Mouse (Mus musculus): ENCODE measurements around the gene Lgals3bp. TPM values are rescaled to one million over a fixed set of nuclear protein-coding genes. Genes with fewer than 3 reads are reported as not detected.

Lgals3bp gene
- polyA plus RNA-seq, 1 experiment from 2014 or later: 3.6 TPM

DNA sequence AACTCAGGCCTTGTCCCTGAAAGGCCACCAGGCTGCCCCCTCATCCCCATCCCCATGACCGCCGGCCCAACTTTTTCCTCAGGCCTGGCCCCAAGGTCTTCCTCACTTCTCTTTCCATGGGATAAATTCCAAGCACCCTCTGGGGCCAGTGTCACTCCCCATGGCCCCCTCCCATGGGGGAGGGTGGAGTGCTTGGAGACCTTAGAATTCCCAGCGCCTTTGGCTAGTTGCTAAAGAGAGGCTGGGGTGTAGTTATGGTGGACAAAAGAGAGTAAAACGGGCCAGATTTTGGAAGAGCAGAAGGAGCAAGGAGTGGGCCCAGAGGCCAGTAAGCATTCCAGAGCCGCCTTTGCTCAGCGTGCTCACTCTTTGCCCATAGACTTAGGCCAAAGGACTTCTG is 46.3 kb downstream of the Lgals3bp start, which contains the start of gene Timp2:
TSS of gene Timp2 (minus strand) at position 101 of the 400 bp plus-strand sequence.
- peak within 1 kb of the TSS; percentile 84 for H3K4me3 ChIP-seq (replicated peaks)
- 29% methylated on average over 6 of the region's 6 CpGs for WGBS
- no peaks in the 10 kb centered on the region for H3K27me3 ChIP-seq (replicated peaks)
- H3K27ac ChIP-seq (replicated peaks): peak within 1 kb of the TSS; percentile 88
- H3K9ac ChIP-seq (replicated peaks): peak within 1 kb of the TSS; percentile 92
- peak; percentile 9; the same call in 1 of the 2 replicates for ATAC-seq (ENCODE audit: low FRiP score)
- H3K4me2 ChIP-seq: peak within 1 kb of the TSS; percentile 90
- H3K4me1 ChIP-seq: peaks cover 41% of the 10 kb centered on the region
- H3K9me3 ChIP-seq (replicated peaks): no peaks in the 10 kb centered on the region
- no peaks in the 10 kb centered on the region for H3K36me3 ChIP-seq

DNA sequence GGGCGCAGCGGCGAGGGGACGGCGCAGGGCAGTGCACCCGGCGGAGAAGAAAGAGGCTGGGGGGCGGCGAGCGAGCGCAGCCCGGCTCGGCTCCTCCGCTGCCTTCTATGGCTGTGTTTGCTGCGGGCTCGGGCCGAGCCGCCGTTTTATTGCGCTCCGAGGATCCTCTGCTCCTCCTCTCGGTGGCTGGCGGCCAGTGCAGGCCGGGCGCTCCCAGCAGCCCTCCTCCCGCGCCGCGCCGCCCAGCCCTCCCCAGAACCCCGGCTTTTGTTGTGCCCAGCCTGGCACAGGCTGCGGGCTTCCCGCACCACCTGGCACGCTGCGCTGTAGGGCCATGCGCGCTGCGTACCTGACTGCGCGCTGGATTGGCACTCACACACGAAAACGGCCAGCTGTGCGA is 46.7 kb downstream of the Lgals3bp start:
- WGBS: 0% methylated on average over 38 of the region's 43 CpGs
- ATAC-seq (ENCODE audit: low FRiP score): peak; percentile 93
- Histone ChIP-seq H3K4me1 (peaks cover 41% of the 10 kb centered on the region), H3K9ac (replicated peaks) (peak overlapping the region; percentile 92), H3K4me2 (peak overlapping the region; percentile 90), H3K27me3 (replicated peaks) (no peaks in the 10 kb centered on the region), H3K36me3 (no peaks in the 10 kb centered on the region), H3K27ac (replicated peaks) (peak overlapping the region; percentile 88), H3K9me3 (replicated peaks) (no peaks in the 10 kb centered on the region), H3K4me3 (replicated peaks) (peak overlapping the region; percentile 84)

DNA sequence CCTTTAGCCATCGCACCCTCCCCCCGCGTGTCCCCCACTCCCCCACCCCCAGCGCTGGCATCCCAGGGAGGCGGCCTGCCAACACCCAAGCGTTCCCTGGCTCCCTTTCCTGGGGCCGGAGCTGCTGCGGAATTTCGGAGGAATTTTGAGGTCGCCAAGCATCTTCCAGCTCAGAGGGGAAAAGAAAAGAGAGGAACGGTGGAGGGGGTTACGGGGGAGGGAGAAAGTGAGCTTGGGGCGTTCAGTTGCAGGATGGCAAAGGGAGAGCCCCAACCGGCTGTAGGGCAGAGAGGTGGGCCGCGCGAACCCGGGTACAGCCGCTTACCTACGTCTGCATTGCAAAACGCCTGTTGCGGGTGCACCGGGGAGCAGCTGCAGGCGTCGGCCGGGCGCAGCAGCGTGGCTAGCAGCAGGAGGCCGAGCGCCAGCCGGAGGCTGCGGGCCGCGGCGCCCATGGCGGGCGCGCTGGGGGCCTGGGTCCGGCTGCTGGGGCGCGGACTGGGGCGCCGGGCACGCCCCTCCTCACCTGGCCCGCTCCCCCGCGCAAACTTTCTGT is 47.2 kb downstream of the Lgals3bp start:
- 0% methylated on average over 44 of the region's 47 CpGs for WGBS
- Histone ChIP-seq H3K9me3 (replicated peaks) (no peaks in the 10 kb centered on the region), H3K4me1 (peaks cover 41% of the 10 kb centered on the region), H3K9ac (replicated peaks) (peak overlapping the region; percentile 92), H3K27ac (replicated peaks) (peak overlapping the region; percentile 88), H3K4me2 (peak overlapping the region; percentile 90), H3K4me3 (replicated peaks) (peak overlapping the region; percentile 84), H3K27me3 (replicated peaks) (no peaks in the 10 kb centered on the region), H3K36me3 (no peaks in the 10 kb centered on the region)
- peak; percentile 62 for ATAC-seq (ENCODE audit: low FRiP score)

DNA sequence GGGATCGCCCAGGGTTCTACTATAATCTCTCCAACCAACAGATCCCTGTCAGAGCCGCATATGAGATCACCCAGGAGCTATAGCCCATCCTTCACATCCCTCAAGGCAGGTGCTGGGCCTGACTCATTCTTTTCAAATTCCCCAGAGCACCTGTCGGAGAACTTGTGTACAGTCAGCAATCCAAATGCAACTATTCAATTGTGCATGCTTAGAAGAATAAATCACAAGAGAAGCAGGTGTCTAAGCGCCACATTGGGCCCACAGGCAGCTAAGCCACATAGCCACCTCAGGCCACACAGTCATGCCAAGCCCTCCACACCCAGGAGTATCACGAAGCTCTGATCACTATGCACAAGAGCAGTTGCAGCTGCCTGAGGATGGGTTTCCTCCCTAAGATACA is 52.4 kb downstream of the Lgals3bp start:
- Histone ChIP-seq H3K9me3 (replicated peaks) (no peaks in the 10 kb centered on the region), H3K4me1 (peaks cover 69% of the 10 kb centered on the region), H3K27ac (replicated peaks) (no peak overlapping the region), H3K4me2 (no peak overlapping the region), H3K4me3 (replicated peaks) (no peak overlapping the region), H3K27me3 (replicated peaks) (no peaks in the 10 kb centered on the region), H3K9ac (replicated peaks) (no peak overlapping the region), H3K36me3 (no peaks in the 10 kb centered on the region)
- WGBS: 82% methylated on average over 5 of the region's 5 CpGs
- ATAC-seq (ENCODE audit: low FRiP score): no peak

DNA sequence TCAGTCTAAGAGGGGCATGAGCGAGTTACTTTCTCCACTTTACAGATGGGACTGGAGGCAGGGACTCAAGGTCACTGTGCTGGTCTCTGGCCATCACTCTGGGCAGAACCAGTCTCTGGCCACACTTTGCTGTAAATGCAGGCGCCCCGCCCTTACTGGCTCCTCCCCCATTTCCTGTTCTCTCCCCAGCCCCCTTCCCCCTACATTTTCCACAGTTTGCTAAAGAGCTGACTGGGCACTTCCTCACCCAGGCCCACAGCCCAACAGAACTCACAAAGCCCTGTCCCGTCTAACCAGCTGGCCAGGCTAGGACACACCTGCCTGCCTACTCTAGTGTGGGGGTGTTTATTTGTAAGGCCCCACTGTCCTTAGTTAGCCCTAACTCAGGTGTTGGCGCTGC is 53.0 kb downstream of the Lgals3bp start:
- no peak for ATAC-seq (ENCODE audit: low FRiP score)
- Histone ChIP-seq H3K36me3 (no peaks in the 10 kb centered on the region), H3K9me3 (replicated peaks) (no peaks in the 10 kb centered on the region), H3K27me3 (replicated peaks) (no peaks in the 10 kb centered on the region), H3K27ac (replicated peaks) (no peak overlapping the region), H3K4me1 (peaks cover 64% of the 10 kb centered on the region), H3K9ac (replicated peaks) (no peak overlapping the region), H3K4me2 (no peak overlapping the region), H3K4me3 (replicated peaks) (no peak overlapping the region)
- WGBS: 75% methylated on average over 5 of the region's 5 CpGs

DNA sequence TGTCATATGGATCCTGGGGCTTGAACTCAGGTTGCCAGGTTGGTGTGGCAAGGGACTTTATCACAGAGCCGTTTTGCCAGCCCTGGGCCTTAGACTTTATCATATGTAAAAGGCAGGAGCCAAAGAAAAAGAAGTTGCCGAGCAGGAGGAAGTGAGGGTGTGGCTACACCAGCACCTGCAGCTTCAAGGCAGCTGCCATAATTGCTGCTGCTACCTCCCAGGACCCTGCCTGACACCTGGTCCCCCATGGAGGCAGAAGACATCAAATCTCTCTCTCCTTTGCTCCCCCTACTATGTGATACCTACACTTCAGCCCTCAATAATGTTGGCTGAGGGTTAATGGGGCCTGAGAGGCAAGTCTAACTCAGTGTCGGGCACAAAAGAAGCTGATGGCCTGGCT is 53.5 kb downstream of the Lgals3bp start:
- Histone ChIP-seq H3K36me3 (no peaks in the 10 kb centered on the region), H3K27me3 (replicated peaks) (no peaks in the 10 kb centered on the region), H3K4me1 (peaks cover 64% of the 10 kb centered on the region), H3K9ac (replicated peaks) (no peak overlapping the region), H3K4me3 (replicated peaks) (no peak overlapping the region), H3K4me2 (no peak overlapping the region), H3K27ac (replicated peaks) (no peak overlapping the region), H3K9me3 (replicated peaks) (no peaks in the 10 kb centered on the region)
- WGBS: 52% methylated on average over 3 of the region's 3 CpGs
- no peak for ATAC-seq (ENCODE audit: low FRiP score)

DNA sequence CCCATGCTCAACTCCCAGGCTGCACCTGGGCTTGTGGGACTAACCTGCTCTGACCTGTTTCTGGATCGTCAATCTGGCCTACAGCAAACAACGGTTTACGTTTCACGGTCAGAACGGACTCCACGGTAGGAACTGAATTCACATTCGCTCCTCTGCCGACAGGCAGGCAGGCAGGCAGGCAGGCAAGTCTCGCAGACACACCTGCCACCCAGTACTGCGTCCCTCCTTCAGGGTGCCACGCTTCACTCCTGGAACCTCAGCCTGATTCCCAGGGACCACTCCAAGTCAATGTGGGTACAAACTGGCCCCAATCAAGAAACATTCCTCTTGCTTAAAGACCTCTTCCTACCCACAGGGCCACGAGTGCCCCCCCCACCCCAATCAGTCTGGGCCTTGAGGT is 54.0 kb downstream of the Lgals3bp start:
- H3K4me1 ChIP-seq: peaks cover 64% of the 10 kb centered on the region
- WGBS: 84% methylated on average over 12 of the region's 12 CpGs
- no peak overlapping the region for H3K4me3 ChIP-seq (replicated peaks)
- no peak overlapping the region for H3K27ac ChIP-seq (replicated peaks)
- ATAC-seq (ENCODE audit: low FRiP score): no peak
- no peak overlapping the region for H3K4me2 ChIP-seq
- H3K36me3 ChIP-seq: no peaks in the 10 kb centered on the region
- no peaks in the 10 kb centered on the region for H3K9me3 ChIP-seq (replicated peaks)
- H3K27me3 ChIP-seq (replicated peaks): no peaks in the 10 kb centered on the region
- no peak overlapping the region for H3K9ac ChIP-seq (replicated peaks)

DNA sequence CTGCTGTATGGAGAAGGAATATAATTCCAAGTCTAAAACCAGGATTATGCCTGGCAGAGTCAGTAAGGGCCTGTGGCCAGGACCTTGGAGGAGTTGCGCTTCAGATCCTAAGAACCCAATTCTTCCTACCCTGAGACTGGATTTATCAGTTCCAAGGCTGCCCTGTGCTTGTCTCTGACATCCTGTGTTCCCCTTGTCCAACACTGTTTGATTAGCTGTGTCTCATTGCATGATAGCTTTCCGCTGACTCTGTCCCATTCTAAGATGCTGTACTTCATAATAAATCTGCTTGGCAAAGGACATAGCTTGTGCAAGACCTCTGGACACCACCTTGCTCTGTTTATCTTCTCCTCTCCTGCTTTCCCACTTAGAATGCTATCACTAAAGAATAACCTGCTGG is 54.5 kb downstream of the Lgals3bp start:
- no peaks in the 10 kb centered on the region for H3K27me3 ChIP-seq (replicated peaks)
- H3K4me3 ChIP-seq (replicated peaks): no peak overlapping the region
- H3K9ac ChIP-seq (replicated peaks): no peak overlapping the region
- ATAC-seq (ENCODE audit: low FRiP score): no peak
- no peaks in the 10 kb centered on the region for H3K9me3 ChIP-seq (replicated peaks)
- peaks cover 64% of the 10 kb centered on the region for H3K4me1 ChIP-seq
- H3K36me3 ChIP-seq: no peaks in the 10 kb centered on the region
- no peak overlapping the region for H3K27ac ChIP-seq (replicated peaks)
- WGBS: 91% methylated on average over 2 of the region's 2 CpGs
- no peak overlapping the region for H3K4me2 ChIP-seq

DNA sequence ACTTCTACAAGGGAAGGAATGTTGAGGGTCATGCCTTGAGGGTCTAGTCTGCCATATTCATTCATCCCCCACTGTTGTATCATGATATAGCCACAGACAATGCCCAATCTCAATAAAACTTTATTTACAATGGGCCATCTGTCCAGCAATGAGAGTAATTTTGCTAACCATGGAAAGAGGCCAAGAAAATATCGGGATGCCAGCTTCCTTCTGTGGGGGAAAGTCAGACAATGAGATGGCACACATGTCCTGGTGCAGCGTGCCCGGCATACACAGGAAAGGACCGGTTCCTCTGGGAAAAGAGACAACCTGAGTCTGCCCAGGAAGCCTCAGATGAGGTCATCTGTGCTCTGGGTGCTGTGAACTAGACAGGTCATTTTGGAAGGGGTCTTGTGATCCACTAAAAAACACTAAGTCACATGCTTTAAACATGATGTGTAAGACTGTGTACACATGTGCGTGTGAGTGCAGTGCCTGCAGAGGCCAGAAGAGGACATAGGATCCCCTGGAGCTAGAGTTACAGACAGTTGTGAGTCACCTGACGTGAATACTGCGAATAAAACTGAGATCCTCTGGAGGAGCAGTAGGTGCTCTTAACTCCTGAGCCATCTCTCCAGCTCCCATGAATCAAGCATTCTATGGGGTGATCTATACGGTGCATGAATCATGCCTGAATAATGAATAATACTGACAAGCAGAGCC is 55.3 kb downstream of the Lgals3bp start:
- Histone ChIP-seq H3K36me3 (no peaks in the 10 kb centered on the region), H3K27me3 (replicated peaks) (no peaks in the 10 kb centered on the region), H3K4me1 (peaks cover 64% of the 10 kb centered on the region), H3K9ac (replicated peaks) (no peak overlapping the region), H3K4me2 (no peak overlapping the region), H3K4me3 (replicated peaks) (no peak overlapping the region), H3K9me3 (replicated peaks) (no peaks in the 10 kb centered on the region), H3K27ac (replicated peaks) (peak overlapping the region; percentile 37; the same call in 1 of the 2 replicates)
- no peak for ATAC-seq (ENCODE audit: low FRiP score)
- 72% methylated on average over 8 of the region's 8 CpGs for WGBS

DNA sequence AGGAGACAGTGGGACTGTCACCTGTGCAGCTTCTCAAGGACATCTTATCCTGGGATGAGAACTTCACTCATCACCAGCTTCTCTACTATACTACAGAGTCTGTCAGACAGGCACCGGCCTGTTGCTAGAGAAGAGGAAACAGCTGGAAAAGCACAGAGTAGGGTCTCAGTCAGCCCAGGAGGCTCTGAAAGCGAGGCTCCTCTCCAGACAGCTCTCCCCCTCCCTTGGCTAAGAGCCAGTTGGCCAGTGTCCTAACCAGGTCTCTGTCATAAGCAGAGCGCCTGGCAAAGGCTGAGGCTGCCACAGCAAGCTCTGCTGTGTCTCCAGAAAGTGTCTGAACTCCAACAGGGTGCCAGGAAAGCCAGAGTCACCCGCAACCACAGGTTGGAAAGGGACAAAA is 56.2 kb downstream of the Lgals3bp start:
- H3K4me1 ChIP-seq: peaks cover 64% of the 10 kb centered on the region
- no peaks in the 10 kb centered on the region for H3K36me3 ChIP-seq
- H3K4me3 ChIP-seq (replicated peaks): no peak overlapping the region
- 48% methylated on average over 4 of the region's 4 CpGs for WGBS
- H3K27ac ChIP-seq (replicated peaks): peak overlapping the region; percentile 37; the same call in 1 of the 2 replicates
- H3K27me3 ChIP-seq (replicated peaks): no peaks in the 10 kb centered on the region
- no peaks in the 10 kb centered on the region for H3K9me3 ChIP-seq (replicated peaks)
- no peak overlapping the region for H3K4me2 ChIP-seq
- ATAC-seq (ENCODE audit: low FRiP score): no peak
- H3K9ac ChIP-seq (replicated peaks): no peak overlapping the region

DNA sequence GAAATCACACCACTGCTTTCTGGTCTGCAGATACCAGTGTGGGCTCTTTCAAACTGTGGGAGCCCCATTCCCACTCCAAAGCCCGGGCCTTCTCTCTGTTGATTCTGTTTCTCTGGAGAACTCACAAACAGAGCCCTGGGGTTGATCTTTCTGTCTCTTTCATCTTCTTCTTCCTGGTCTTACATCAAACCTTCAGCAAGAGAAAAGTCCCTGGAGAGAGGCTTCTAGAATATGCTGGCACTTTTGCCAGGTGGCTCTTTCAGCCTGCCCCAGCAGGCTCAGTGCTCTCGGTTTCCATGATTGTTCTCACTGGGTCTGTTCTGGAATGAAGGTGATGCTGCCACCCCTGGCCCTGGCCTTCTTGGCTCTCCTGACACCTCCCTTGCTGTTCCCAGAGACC is 58.3 kb downstream of the Lgals3bp start:
- no peak overlapping the region for H3K4me3 ChIP-seq (replicated peaks)
- H3K4me2 ChIP-seq: no peak overlapping the region
- H3K27ac ChIP-seq (replicated peaks): no peak overlapping the region
- H3K9me3 ChIP-seq (replicated peaks): no peaks in the 10 kb centered on the region
- no peaks in the 10 kb centered on the region for H3K36me3 ChIP-seq
- ATAC-seq (ENCODE audit: low FRiP score): no peak
- H3K9ac ChIP-seq (replicated peaks): no peak overlapping the region
- H3K4me1 ChIP-seq: peaks cover 54% of the 10 kb centered on the region
- no peaks in the 10 kb centered on the region for H3K27me3 ChIP-seq (replicated peaks)
- 88% methylated on average over 2 of the region's 2 CpGs for WGBS
